Mouse (Mus musculus): ENCODE measurements around the gene Optc. TPM values are rescaled to one million over a fixed set of nuclear protein-coding genes. Genes with fewer than 3 reads are reported as not detected.

Gene Optc
- total RNA-seq, 2 experiments from 2014 or later, result 0.49 TPM; not detected in 1

GRCm38 (mm10) chr1:133884746-133885145 is 23.1 kb downstream of the Optc start:
- no peak for DNase-seq (ENCODE audit: extremely low spot score in 1 of 2, low spot score in 1 of 2)

DNA sequence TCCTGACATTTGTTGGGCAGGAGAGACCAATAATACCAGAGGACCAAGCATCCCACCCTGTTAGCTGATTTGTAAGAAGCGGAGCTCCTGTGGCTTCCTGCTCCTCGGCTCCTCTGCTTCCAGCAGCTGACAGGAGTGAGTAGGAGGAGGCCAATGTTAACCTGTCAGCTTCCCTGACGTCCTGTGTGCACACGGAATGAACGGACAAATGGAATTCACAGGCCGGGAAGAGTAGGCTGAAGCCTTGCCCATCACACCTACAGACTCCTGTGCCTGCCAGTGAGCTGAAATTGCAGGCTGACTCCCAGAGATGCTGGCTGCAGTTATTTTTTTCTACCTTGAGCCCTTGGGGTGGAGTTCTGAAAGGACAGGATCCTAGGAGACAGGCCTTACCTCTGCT is 23.7 kb downstream of the Optc start:
- no peak for DNase-seq (ENCODE audit: extremely low spot score in 1 of 2, low spot score in 1 of 2)

- no peak for DNase-seq (ENCODE audit: extremely low spot score in 1 of 2, low spot score in 1 of 2)
Measured at GRCm38 (mm10) chr1:133882283-133883217, 25.2 kb downstream of the Optc start.

DNA sequence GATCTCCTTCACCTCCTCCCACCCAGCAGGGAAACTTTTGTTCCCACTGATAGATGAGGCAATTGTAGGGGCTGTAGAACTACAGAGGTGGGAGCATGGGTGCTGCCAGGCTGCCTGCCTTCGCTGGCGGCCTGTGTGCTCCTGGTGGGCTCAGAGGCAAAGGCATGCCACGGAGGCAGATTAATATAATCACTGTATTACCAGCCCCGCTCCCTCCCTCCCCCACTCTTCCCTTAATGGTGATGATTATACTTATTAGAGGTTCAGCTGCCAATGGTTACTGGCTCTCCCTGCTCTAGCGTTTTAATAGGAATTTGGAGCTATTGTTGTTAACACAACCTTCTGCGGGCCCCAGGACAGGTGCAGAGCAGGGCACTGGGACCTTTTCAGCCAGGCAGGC is 26.0 kb downstream of the Optc start:
- DNase-seq (ENCODE audit: extremely low spot score in 1 of 2, low spot score in 1 of 2), result no peak

- no peak for DNase-seq (ENCODE audit: extremely low spot score in 1 of 2, low spot score in 1 of 2)
Measured at GRCm38 (mm10) chr1:133878825-133879423, 28.9 kb downstream of the Optc start.

DNA sequence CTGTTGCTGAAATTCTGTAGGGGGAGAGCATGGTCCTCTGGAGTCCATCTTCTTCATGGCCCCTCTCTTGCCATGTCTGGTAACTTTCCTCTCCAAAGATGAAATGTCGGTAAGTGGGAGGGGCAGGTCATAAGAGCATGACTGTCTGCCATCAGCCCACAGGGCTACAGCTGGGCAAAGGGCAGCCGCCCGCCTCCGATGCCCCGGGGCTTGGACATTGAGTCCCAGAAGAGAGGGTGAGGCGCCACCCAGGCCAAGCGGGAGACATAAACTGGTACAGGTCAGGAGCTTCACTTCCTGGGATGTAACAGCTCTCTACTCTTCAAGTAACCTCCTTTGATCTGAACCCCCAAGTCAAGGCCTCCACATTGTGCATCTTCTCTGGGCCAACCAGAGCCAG is 30.9 kb downstream of the Optc start:
- DNase-seq (ENCODE audit: extremely low spot score in 1 of 2, low spot score in 1 of 2), result no peak

GRCm38 (mm10) chr1:133873086-133873813 is 34.5 kb downstream of the Optc start:
- no peak for DNase-seq (ENCODE audit: extremely low spot score in 1 of 2, low spot score in 1 of 2)

- DNase-seq (ENCODE audit: extremely low spot score in 1 of 2, low spot score in 1 of 2), result no peak
Measured at GRCm38 (mm10) chr1:133871241-133871640, 36.6 kb downstream of the Optc start.

GRCm38 (mm10) chr1:133869221-133869620 is 38.6 kb downstream of the Optc start:
- DNase-seq (ENCODE audit: extremely low spot score in 1 of 2, low spot score in 1 of 2), result no peak

- no peak for DNase-seq (ENCODE audit: extremely low spot score in 1 of 2, low spot score in 1 of 2)
Measured at GRCm38 (mm10) chr1:133863257-133863997, 44.4 kb downstream of the Optc start.

DNA sequence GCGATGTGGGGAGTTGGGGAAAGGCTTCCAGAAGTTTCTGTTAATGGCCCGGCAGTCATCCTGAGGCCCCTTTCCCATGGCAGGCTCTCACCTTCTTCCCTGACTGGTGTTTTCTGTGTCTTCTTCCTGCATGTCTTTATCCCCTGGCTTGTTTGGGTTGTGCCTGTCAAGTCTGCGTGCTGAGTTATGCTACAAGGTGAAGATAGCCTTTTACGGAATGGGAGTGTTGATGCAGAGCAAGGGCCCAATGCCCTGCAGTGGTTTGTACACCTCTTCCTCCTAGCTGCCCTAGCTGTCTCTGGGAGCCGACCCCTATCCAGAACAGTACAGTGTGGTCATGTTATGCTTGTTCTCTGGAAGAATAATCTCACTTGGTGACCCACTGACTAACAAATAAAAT is 46.8 kb downstream of the Optc start:
- no peak for DNase-seq (ENCODE audit: extremely low spot score in 1 of 2, low spot score in 1 of 2)

DNA sequence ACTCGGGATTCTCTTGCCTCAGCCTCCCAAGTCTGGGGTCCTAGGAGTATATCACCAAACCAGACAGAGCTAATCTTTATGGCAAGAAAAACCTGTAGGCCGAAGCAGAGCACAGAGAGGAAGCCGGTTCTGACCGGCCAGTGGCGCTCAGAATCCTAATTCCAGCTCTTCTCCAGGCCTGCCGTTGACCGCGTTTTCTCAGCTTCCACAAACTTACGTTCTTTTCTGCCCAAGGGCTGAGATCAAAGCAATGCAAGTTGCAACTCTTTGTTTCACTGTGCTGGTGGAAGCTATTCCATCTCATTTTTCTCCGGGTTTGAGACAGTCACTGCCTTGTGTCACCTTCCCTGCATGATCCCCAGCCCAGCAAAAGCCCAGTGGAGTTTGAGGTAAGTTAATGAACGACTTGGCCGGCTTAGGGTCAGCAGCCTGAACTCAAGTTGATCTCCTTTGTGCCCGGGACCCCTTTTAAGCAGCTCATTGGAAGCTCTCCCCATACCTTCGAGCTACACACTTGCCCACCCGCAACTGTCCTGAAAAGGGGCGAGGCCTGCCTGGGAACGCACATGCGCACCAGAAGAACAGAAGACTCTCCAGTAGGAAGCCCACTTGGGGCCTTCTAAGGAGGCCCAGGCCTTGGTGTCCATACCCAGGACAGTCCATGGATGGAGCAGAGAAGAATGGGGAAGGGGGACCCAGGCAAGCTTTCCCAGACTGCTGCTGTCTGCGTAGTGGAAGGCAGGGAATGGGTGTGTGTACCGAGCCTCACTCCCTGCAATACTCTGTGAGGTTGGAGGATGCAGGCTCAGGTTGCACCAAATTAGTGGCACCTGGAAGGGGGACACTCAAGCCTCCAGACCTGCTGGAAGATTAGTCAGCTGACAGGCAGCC is 47.7 kb downstream of the Optc start:
- DNase-seq (ENCODE audit: extremely low spot score in 1 of 2, low spot score in 1 of 2), result no peak

DNA sequence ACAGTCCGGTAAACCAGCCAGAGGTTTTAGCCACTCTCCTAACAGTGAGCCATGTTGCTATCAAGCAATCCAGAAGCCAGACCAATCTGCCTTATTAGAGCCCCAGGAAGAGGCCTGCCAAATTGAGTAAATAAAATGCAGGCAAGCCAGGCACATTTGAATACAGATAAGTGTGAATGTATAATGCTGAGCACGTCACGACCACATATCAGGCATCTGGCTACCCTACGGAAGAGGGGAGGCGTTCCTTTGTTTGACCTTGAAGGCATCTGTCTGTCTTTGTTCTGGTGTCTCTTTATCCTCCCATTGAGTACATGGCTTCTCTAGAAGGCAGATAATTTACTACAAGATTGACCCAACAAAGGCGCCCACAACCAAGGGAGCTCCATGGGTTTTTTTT is 48.5 kb downstream of the Optc start:
- no peak for DNase-seq (ENCODE audit: extremely low spot score in 1 of 2, low spot score in 1 of 2)

GRCm38 (mm10) chr1:133857781-133858180 is 50.0 kb downstream of the Optc start:
- no peak for DNase-seq (ENCODE audit: extremely low spot score in 1 of 2, low spot score in 1 of 2)

DNA sequence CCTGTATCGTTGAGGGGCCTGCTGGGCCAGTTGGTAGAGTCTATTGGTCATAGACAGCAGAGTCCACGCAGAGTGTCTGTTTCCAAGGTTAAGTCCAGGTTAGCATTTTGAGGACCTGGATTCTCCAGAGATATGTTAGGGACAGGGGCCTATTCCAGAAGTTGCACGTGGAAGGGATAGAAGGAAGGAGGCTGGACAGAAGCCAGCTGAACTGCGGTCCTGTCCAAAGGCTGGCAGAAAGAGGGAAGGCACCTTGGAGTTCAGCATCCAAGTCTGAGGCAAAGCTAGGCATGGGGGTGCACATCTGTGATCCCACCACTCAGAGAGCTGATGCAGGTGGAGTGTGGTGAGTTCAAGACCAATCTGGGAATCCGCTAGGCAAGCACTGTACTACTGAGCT is 50.6 kb downstream of the Optc start:
- DNase-seq (ENCODE audit: extremely low spot score in 1 of 2, low spot score in 1 of 2), result no peak

- no peak for DNase-seq (ENCODE audit: extremely low spot score in 1 of 2, low spot score in 1 of 2)
Measured at GRCm38 (mm10) chr1:133856655-133857054, 51.1 kb downstream of the Optc start.

DNA sequence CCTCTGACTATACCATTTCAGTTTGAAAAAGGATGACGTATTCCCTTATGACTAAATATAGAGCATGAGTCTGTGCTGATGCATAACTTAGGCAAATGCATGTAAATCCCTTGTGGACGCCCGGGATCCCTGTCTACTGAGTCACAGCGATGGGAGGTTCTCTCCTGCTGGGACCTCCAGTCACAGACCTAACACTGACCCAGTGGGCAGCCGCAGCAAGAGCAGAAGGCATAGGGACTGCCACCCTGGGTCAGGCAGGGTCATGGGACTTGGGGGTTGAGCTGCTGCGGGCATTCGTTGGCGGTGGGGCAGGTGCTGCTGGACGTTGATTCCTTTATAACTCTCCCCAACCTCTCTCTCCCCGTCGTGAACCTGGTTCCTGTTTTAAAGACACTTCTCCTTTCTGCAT is 51.7 kb downstream of the Optc start:
- no peak for DNase-seq (ENCODE audit: extremely low spot score in 1 of 2, low spot score in 1 of 2)

DNA sequence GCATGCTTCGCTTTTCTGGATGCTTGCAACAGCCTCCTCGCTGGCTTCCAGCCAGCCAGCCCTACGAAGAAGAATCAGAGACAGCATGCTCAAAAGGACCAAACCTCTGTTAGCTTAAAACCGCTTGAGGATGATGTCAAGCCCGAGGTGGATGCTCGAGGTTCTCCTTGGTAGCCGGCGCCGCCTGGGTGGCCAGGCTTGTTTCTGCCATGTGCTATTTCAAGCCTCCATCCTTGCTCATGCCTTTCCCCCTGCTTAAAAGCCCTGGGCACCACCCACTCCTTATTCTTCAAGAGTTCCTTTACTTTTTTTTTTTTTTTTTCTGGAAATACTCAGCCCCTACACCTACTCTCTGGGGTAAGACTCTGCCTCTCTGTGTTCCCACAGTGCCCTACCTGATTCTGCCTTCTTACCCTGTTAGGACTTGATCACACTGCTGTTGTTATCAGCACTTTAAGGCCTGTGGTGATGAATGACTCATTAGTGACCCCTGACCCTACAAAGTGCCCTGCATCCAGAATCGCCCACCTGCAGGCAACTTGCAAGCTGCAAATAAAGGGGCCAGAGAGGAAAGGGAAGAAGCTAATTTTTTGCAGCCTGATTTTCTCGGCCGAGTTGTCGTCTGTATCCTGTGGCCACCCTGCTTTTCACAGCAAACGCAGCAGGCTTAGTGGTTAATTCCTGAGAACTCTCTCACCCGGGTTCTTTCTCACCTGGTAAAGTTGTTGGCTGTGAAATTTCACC is 52.4 kb downstream of the Optc start:
- peak in 1 of 2 experiments; percentile 28 for DNase-seq (ENCODE audit: extremely low spot score in 1 of 2, low spot score in 1 of 2)

Data from layer of hippocampus, postnatal 25 days (tissue).